Mouse (Mus musculus) cortical plate, adult 2 months (tissue): ENCODE measurements around the gene Uchl4. TPM values are rescaled to one million over a fixed set of nuclear protein-coding genes. Genes with fewer than 3 reads are reported as not detected.
"Not testable (repeated sequence)": the region's sequence is repeated elsewhere in the genome, so short reads cannot be mapped to it uniquely, and the experiment has no call there.

Source experiments
- H3K27ac ChIP-seq: fragments of 200-500 bp; 2 replicates; pipeline ENCODE4 v1.5.1; 2012; ENCODE audit warnings: low read length, control low read depth, inconsistent platforms; ENCODE audit not compliant: insufficient read depth
- H3K4me1 ChIP-seq: fragments of 200-500 bp; 2 replicates; pipeline ENCODE4 v1.6.1; 2011; ENCODE audit warnings: low read length; ENCODE audit not compliant: control insufficient read depth, insufficient read depth
- H3K4me3 ChIP-seq: fragments of 200-500 bp; 2 replicates; pipeline ENCODE4 v1.5.1; 2011; ENCODE audit warnings: mild to moderate bottlenecking, low read length, control low read depth; ENCODE audit not compliant: insufficient read depth
- CTCF ChIP-seq: fragments of 200-500 bp; IDR thresholded peaks from 2 replicates; pipeline ENCODE4 v1.5.1; 2011; ENCODE audit warnings: mild to moderate bottlenecking, control low read depth, low read length; ENCODE audit not compliant: insufficient read depth; ENCODE audit errors: extremely low read depth
- POLR2A ChIP-seq: fragments of 200-500 bp; IDR thresholded peaks from 2 replicates; pipeline ENCODE4 v1.6.1; 2011; ENCODE audit warnings: mild to moderate bottlenecking, low read length, control low read depth; ENCODE audit not compliant: insufficient read depth; ENCODE audit errors: extremely low read depth
- polyA plus RNA-seq: library from polyadenylated mRNA; depleted of rRNA; stranded (reverse); fragments of >200 nt; gene quantifications from 2 replicates; pipeline ENCODE4 v1.2.3, GENCODE M21; 2012

The Uchl4 gene
- polyA plus RNA-seq, 1 experiment = 0.08 TPM

- H3K27ac ChIP-seq = no peak overlapping the region
- H3K4me1 ChIP-seq = no peaks in the 10 kb centered on the region
- H3K4me3 ChIP-seq = no peak overlapping the region
- no peak for TF ChIP-seq CTCF
- no peak for TF ChIP-seq POLR2A
Observed at GRCm38 (mm10) chr9:64264813-64265212, 29.8 kb downstream of the Uchl4 start.

GRCm38 (mm10) chr9:64267231-64267630 is 32.2 kb downstream of the Uchl4 start:
- H3K4me1 ChIP-seq = no peaks in the 10 kb centered on the region
- no peak overlapping the region for H3K27ac ChIP-seq
- no peak overlapping the region for H3K4me3 ChIP-seq
- no peak for TF ChIP-seq POLR2A
- no peak for TF ChIP-seq CTCF

DNA sequence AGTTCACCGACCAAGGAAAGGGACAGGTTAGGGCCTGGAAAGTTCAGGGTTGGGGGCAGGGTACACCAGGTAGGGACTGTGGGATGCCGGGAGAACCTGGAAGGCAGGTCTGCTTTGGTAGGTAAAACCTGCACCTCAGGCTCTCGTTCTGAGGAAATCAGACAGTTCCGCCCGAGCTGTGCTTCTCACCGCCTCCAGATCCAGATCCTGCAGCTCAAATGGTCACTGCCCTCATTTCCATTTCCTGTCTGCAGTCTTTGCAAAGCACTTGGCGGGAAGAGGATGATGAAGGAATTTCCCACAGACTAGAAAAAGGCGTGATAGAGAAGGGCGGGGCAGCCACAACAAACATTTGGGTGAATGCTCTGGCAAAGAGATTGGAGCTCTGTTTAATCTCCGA is 33.2 kb downstream of the Uchl4 start:
- TF ChIP-seq CTCF = no peak

GRCm38 (mm10) chr9:64268836-64269235 is 33.8 kb downstream of the Uchl4 start:
- H3K4me1 ChIP-seq, H3K4me3 ChIP-seq, H3K27ac ChIP-seq: not testable (repeated sequence)

More for the DNA sequence above, 33.2 kb downstream of the Uchl4 start:
- no peak overlapping the region for H3K27ac ChIP-seq
- no peak overlapping the region for H3K4me3 ChIP-seq
- no peaks in the 10 kb centered on the region for H3K4me1 ChIP-seq

DNA sequence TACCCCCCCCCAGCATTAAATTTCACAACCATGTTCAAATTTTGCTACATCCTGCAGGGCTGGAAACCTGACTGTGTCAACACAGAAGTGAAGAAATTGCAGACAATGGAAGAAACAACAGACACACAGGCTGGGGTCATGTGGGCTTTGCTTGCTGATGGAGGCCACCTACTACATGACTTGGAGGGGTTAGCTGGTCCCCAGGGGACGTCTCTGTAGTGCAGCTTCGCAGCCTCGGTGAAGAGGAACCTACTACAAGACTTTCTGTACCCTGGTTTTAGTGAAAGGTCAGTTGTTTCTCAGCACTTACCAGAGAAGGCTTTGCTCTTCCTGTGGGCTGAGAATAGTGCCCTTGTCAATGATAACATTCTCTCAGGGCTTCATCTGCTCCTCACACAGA is 36.2 kb downstream of the Uchl4 start:
- no peak for TF ChIP-seq POLR2A
- no peak for TF ChIP-seq CTCF
- no peak overlapping the region for H3K27ac ChIP-seq
- no peak overlapping the region for H3K4me3 ChIP-seq
- no peaks in the 10 kb centered on the region for H3K4me1 ChIP-seq

DNA sequence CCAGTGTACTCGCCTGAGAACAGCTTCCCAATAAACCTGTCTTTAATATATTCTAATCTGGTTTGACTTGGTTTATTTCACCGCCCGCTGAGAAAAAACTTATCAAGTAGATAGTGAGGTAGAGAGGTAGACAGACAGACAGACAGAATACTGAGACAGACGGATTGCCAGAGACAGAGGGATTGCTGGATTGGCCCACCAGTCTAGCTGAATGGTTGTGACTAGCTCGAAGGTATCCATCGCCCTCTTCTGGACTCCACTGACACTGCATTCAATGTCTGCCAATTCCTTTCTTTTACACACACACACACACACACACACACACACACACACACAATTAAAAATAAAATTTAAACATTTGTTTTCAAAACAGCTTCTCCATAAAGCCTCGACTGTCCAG is 37.6 kb downstream of the Uchl4 start:
- H3K27ac ChIP-seq = no peak overlapping the region
- no peaks in the 10 kb centered on the region for H3K4me1 ChIP-seq
- TF ChIP-seq POLR2A = no peak
- peak; percentile 76 for TF ChIP-seq CTCF
- no peak overlapping the region for H3K4me3 ChIP-seq

DNA sequence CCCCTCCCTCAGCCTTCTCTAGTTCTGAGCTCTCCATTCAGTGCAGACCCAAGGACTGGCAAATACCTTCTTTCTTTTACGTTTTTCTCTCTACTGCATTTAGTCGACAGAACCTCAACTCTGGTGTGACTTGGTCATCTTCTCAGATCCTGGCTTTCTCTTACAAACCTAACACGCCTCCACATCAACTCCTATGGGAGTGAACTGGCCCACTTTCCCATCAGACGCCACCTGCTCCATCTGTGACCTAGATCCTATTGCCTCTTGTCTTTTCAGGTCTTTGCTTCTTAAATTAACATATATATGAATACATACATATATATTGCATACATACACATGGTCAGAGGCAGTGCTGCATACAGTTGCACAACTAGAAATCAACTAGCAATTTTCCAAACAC is 38.8 kb downstream of the Uchl4 start:
- Histone ChIP-seq H3K4me1 (no peaks in the 10 kb centered on the region), H3K27ac (no peak overlapping the region), H3K4me3 (no peak overlapping the region)
- TF ChIP-seq POLR2A (no peak), CTCF (no peak)

DNA sequence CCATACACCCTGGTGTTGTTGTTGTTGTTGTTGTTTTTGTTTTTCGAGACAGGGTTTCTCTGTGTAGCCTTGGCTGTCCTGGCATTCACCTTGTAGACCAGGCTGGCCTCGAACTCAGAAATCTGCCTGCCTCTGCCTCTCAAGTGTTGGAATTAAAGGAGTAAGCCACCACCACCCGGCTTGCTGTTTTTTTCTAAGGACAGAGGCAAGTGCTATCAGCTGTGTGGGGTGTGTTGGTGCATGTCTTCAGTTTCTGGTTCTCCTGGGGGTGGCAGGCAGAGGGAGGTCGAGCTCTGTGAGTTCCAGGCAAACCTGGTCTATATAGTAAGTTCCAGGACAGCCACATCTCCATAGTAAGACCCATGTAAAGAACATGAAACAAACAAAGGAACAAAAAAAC is 39.3 kb downstream of the Uchl4 start:
- TF ChIP-seq CTCF = no peak
- no peak for TF ChIP-seq POLR2A
- no peak overlapping the region for H3K27ac ChIP-seq
- H3K4me1 ChIP-seq = no peaks in the 10 kb centered on the region
- H3K4me3 ChIP-seq = no peak overlapping the region

DNA sequence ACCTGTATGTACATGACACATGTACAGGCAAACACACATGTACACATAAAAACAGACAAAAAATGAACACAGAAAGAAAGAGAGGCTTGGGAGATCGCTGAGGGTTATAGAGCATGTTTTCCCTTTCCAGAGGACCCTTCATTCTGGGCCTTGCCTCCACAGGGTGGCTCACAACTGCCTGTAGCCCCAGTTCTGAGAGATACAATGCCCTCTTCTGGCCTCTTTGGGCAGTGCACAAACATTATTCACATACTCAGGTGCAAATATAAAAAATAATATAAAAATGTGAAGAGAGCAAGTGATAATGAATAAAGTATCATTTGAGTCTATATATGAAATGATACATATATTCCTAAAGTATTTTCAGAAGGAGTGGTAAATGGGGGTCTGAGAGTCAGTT is 39.9 kb downstream of the Uchl4 start:
- no peak for TF ChIP-seq POLR2A
- TF ChIP-seq CTCF = no peak
- H3K27ac ChIP-seq = no peak overlapping the region
- H3K4me3 ChIP-seq = no peak overlapping the region
- no peaks in the 10 kb centered on the region for H3K4me1 ChIP-seq

DNA sequence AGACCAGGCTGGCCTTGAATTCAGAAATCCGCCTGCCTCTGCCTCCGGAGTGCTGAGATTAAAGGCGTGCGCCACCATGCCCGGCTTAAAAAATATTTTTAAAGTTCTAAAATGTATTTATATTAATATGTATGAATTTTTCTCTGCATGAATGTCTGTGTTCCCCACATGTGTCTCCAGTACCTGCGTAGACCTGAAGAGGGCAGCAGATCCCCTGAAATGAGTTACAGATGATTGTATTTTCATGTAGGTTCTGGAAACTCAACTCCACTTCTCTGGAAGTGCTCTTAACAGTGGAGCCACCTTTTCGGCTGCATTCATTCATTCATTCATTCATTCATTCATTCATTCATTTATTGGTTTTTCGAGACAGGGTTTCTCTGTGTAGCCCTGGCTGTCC is 42.7 kb downstream of the Uchl4 start:
- no peak overlapping the region for H3K27ac ChIP-seq
- TF ChIP-seq CTCF (peak; percentile 61), POLR2A (no peak)
- H3K4me3 ChIP-seq = no peak overlapping the region
- H3K4me1 ChIP-seq = no peaks in the 10 kb centered on the region
